Mouse (Mus musculus) adipocyte (in vitro differentiated cells): ENCODE measurements around the gene Slc9a5.
A peak's percentile ranks its signal among the peaks of the same experiment; 100 is the strongest.

Experiments
- DNase-seq: peaks from one replicate; pipeline ENCODE4 v3.0.0-alpha.2; 2016; ENCODE audit warnings: low spot score

Gene Slc9a5

DNA sequence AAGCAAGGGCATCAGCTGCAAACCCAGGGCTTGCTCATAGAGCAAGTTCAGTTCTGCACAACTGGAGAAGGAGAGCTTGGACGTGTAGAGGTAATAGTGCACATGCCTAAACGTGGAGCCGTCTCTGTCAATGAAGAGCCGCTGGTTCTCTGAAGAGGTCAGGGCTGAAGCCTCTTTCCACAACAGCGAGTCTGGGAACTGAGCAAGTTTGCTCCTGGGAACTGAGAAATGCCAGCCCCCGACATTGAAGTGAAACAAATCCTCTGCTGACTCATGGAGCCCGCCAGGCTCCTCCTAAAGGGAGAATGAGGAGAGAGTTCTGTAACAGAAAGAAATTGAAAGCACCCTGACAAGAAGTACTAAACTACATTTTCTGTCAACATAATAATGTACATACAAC is 59.7 kb downstream of the Slc9a5 start:
- no peak for DNase-seq

DNA sequence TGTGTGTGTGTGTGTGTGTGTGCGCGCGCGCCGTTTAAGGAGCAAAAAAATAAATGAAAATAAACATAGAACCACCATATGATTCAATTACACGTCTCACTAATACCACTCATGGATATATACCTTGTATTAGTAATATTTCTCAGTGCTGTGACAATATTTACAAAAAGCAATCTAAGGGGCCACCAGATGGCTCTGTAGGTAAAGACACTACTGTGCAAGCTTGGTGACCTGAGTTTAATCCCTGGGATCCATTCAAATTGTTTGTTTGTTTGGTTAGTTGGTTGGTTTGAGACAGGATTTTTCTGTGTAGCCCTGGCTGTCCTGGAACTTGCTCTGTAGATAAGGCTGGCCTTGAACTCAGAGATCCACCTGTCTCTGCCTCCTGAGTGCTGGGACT is 61.3 kb downstream of the Slc9a5 start:
- peak; percentile 45 for DNase-seq

DNA sequence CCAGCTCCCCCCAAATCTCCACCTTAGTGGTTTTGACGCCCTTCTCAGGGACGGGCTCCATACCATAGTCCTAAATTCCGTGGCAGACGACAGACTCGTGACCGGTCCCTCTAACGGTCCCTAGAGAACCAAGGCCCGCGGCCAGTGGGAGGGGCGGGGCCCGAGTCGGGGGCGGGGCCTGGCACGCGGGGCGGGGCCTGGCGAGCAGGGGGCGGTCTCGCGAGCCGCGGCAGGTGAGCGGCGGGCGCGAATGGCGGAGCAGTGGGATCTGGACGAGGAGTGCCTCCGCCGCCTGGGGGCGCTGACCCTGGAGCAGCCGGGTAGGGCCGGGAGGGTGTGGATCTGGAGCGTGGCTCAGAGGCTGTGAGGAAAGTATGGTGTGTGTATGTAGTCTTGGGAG is 64.7 kb downstream of the Slc9a5 start, which contains the start of the genes Kctd19 and Lrrc36:
Gene Kctd19 (minus strand): TSS at position 112 of the 400 bp plus-strand sequence.
Gene Lrrc36 (plus strand): TSS at position 181 of the 400 bp plus-strand sequence.
- no peak for DNase-seq

DNA sequence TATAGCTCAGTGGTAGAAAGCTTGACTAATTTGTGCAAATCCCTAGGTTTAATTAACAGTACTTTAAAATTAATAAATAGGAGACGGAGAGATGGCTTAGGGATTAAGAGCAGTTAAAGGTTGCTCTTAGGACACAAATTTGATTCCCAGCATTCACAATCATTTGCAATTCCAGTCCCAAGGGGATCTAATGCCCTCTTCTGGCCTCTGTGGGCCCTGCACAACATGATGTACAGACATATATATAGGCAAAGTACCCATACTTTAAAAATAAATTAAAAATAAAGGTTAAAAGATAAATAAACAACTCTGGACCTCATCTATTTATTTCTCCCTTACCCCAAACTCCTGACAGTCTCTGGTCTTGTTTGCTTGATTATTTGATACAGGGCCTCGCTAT is 70.3 kb downstream of the Slc9a5 start:
- no peak for DNase-seq
